Mouse (Mus musculus): Measurements from ENCODE around the gene D1Ertd622e.

Gene D1Ertd622e

GRCm38 (mm10) chr1:97580680-97581079, 81.2 kb downstream of the D1Ertd622e start:
- CTCF ChIA-PET, result interaction anchor here (0.6 to 0.7 kb wide), 2 partner anchors 80 to 188 kb away, joined by 3 read pairs; no protein-coding TSS in a partner anchor

GRCm38 (mm10) chr1:97580270-97580669, 81.6 kb downstream of the D1Ertd622e start:
- CTCF ChIA-PET, result interaction anchor here (0.7 kb wide), 1 partner anchor 188 kb away, joined by 3 read pairs; no protein-coding TSS in a partner anchor

- CTCF ChIA-PET, result no interaction called here
These were observed 83.9 kb downstream of the D1Ertd622e start for GRCm38 (mm10) chr1:97578025-97578417.

GRCm38 (mm10) chr1:97577062-97578024, 84.5 kb downstream of the D1Ertd622e start:
- CTCF ChIA-PET, result no interaction called here

- CTCF ChIA-PET, result no interaction called here
These were observed 85.3 kb downstream of the D1Ertd622e start for GRCm38 (mm10) chr1:97576576-97576975.

- CTCF ChIA-PET, result no interaction called here
These were observed 91.1 kb downstream of the D1Ertd622e start for GRCm38 (mm10) chr1:97570814-97571213.

- CTCF ChIA-PET, result no interaction called here
These were observed 93.9 kb downstream of the D1Ertd622e start for GRCm38 (mm10) chr1:97567956-97568355.

- CTCF ChIA-PET, result interaction anchor here (0.7 kb wide), 1 partner anchor 121 kb away, joined by 3 read pairs; no protein-coding TSS in a partner anchor
These were observed 97.2 kb downstream of the D1Ertd622e start for GRCm38 (mm10) chr1:97564641-97565040.

GRCm38 (mm10) chr1:97562867-97563266, 99.0 kb downstream of the D1Ertd622e start:
- CTCF ChIA-PET, result interaction anchor here (0.8 kb wide), 1 partner anchor 84 kb away, joined by 3 read pairs; no protein-coding TSS in a partner anchor

Measured in spleen, embryonic (tissue).